Comparison of ENCODE assay signal across 14 mouse cellular contexts in the genomic region with DNA sequence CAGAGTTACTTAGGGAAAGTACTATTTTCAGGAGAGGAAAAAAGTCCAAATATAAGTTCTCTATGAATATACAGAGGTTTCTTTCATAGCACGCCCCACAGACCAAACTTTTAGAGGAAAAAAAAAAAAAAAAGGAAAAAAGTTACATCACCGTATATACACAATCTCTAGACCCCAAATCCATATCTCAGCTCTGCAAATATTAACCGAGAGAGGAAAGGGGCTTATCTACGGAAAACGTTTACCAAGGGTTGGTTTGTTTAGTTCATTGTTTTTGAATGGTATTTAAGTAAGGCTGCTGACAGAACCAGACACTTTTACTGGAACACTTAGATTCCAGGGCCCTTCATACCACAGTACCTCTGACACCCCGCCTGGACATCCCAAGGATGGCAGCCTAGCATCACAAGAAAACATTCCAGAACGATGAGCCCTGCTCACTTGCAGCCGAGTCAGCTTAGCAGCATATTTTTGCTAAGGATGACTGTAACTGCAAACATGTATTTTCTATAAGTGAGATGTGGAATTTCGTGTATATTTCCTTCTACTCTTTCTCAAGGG. TPM values are rescaled to one million over a fixed set of nuclear protein-coding genes. Genes with fewer than 3 reads are reported as not detected.
A peak's percentile ranks its signal among the peaks of the same experiment; 100 is the strongest.
DNase-seq lines count a peak whose midpoint lies in the region; ATAC-seq and TF ChIP-seq lines count a peak whose summit lies in the region.
"Had no signal": no experiment of that assay in that cellular context is flagged by ENCODE, and none has a peak within 500 bp of the region (broad histone marks: within the 10 kb centered on the region; RNA-seq: fewer than 3 reads in every experiment).

No protein-coding gene starts in this region.

- H3K4me3 ChIP-seq in hindbrain, postnatal 0 days (ENCODE audit: low read length), result no peak overlapping the region
- H3K4me3 ChIP-seq in hindbrain, embryonic 14.5 days (replicated peaks; ENCODE audit: low read length), result no peak overlapping the region
- no peak overlapping the region for H3K4me3 ChIP-seq in neural tube, embryonic 15.5 days (replicated peaks)
- H3K4me3 ChIP-seq: forebrain, embryonic 13.5 days had no signal

- in situ Hi-C loops in Patski (cut with MboI; ENCODE audit: low pct_unique_long_range_greater_than_20kb), result no loop called here

- CTCF ChIA-PET in Patski (lab: Charles Lee), result interaction anchor here (0.9 to 1.8 kb wide), 9 partner anchors 11 to 382 kb away, joined by 3 to 8 read pairs (median 3); no protein-coding TSS in a partner anchor

- POLR2A ChIA-PET in Patski (lab: Charles Lee), result interaction anchor here (0.5 to 1.5 kb wide), 8 partner anchors 25 to 209 kb away, joined by 3 to 6 read pairs (median 4); partner anchors contain the start of gene Fndc3b

- H3K27ac ChIP-seq in hindbrain, postnatal 0 days, result no peak overlapping the region
- H3K27ac ChIP-seq in hindbrain, embryonic 14.5 days, result no peak overlapping the region
- no peak overlapping the region for H3K27ac ChIP-seq in neural tube, embryonic 15.5 days (replicated peaks)
- H3K27ac ChIP-seq: forebrain, embryonic 13.5 days had no signal

- no peaks in the 10 kb centered on the region for H3K27me3 ChIP-seq in hindbrain, postnatal 0 days (ENCODE audit: insufficient read depth, low read length)
- H3K27me3 ChIP-seq in hindbrain, embryonic 14.5 days (ENCODE audit: control insufficient read depth, insufficient read depth, low read length), result no peaks in the 10 kb centered on the region
- no peaks in the 10 kb centered on the region for H3K27me3 ChIP-seq in Patski
- no peaks in the 10 kb centered on the region for H3K27me3 ChIP-seq in neural tube, embryonic 15.5 days (replicated peaks)
- H3K27me3 ChIP-seq: forebrain, embryonic 13.5 days had no signal

- H3K9me3 ChIP-seq in hindbrain, postnatal 0 days (ENCODE audit: low read length), result no peaks in the 10 kb centered on the region
- H3K9me3 ChIP-seq in hindbrain, embryonic 14.5 days (ENCODE audit: control insufficient read depth, low read length), result no peaks in the 10 kb centered on the region
- no peaks in the 10 kb centered on the region for H3K9me3 ChIP-seq in neural tube, embryonic 15.5 days (replicated peaks)
- H3K9me3 ChIP-seq: forebrain, embryonic 13.5 days had no signal

- H3K9ac ChIP-seq in hindbrain, postnatal 0 days (replicated peaks; ENCODE audit: low read length), result no peak overlapping the region
- H3K9ac ChIP-seq in hindbrain, embryonic 14.5 days, result no peak overlapping the region
- H3K9ac ChIP-seq in neural tube, embryonic 15.5 days (replicated peaks), result no peak overlapping the region
- H3K9ac ChIP-seq: forebrain, embryonic 13.5 days had no signal

- no peaks in the 10 kb centered on the region for H3K36me3 ChIP-seq in hindbrain, postnatal 0 days (ENCODE audit: insufficient read depth, low read length)
- H3K36me3 ChIP-seq in hindbrain, embryonic 14.5 days (replicated peaks; ENCODE audit: control insufficient read depth, insufficient read depth), result no peaks in the 10 kb centered on the region
- H3K36me3 ChIP-seq in neural tube, embryonic 15.5 days, result no peaks in the 10 kb centered on the region

- peak; percentile 33 for DNase-seq in adrenal gland, postnatal 14 days
- DNase-seq in adrenal gland, postnatal 36 days, result no peak
- no peak for DNase-seq in hindbrain, postnatal 0 days (ENCODE audit: low spot score)
- no peak for DNase-seq in hindbrain, embryonic 14.5 days (ENCODE audit: low spot score)
- peak; percentile 79 for DNase-seq in Patski (ENCODE audit: low read depth, low spot score)
- DNase-seq in lung, postnatal 10 days, result peak; percentile 36
- no peak for DNase-seq in spleen, postnatal 4 days (ENCODE audit: low spot score in 2 of 2)
- DNase-seq: adrenal gland, adult 8-10 months; embryo, embryonic 11 days; kidney, adult 9 months; midbrain, embryonic 14.5 days; right cerebral cortex, postnatal 4 days had no signal

- H3K4me1 ChIP-seq in hindbrain, postnatal 0 days (ENCODE audit: insufficient read depth, low read length), result no peaks in the 10 kb centered on the region; the same call in 1 of the 2 replicates
- peaks cover 10% of the 10 kb centered on the region; the same call in 1 of the 2 replicates for H3K4me1 ChIP-seq in hindbrain, embryonic 14.5 days (replicated peaks; ENCODE audit: control insufficient read depth, insufficient read depth, low read length)
- H3K4me1 ChIP-seq in neural tube, embryonic 15.5 days, result peaks cover 28% of the 10 kb centered on the region

- TF ChIP-seq CTCF in hindbrain, postnatal 0 days (IDR thresholded peaks at IDR 0.05; ENCODE audit: low read depth), result peak; percentile 16; the same call in 1 of the 2 replicates
- peak; percentile 58 for TF ChIP-seq CTCF in Patski (IDR thresholded peaks at IDR 0.05)

- H3K4me2 ChIP-seq in hindbrain, postnatal 0 days (ENCODE audit: low read depth, low read length), result no peak overlapping the region
- no peak overlapping the region for H3K4me2 ChIP-seq in hindbrain, embryonic 14.5 days (replicated peaks)
- no peak overlapping the region for H3K4me2 ChIP-seq in neural tube, embryonic 15.5 days
- H3K4me2 ChIP-seq: forebrain, embryonic 13.5 days had no signal

- ATAC-seq in hindbrain, postnatal 0 days, result no peak
- ATAC-seq in hindbrain, embryonic 14.5 days (ENCODE audit: low FRiP score), result no peak
- peak; percentile 92 for ATAC-seq in Patski
- no peak for ATAC-seq in neural tube, embryonic 15.5 days (ENCODE audit: low FRiP score)

- WGBS in hindbrain, postnatal 0 days, result 86% methylated on average over 9 of the region's 9 CpGs
- WGBS in hindbrain, embryonic 14.5 days, result 83% methylated on average over 9 of the region's 9 CpGs
- 83% methylated on average over 9 of the region's 9 CpGs for WGBS in neural tube, embryonic 15.5 days

RNA-seq across cellular contexts. Expression of gene Fndc3b, which starts 58.6 kb away (rescaled TPM):
- 105 and 107 TPM in 2 replicates for total RNA-seq in adrenal gland, postnatal 14 days (2021)
- total RNA-seq in adrenal gland, postnatal 36 days (2021), result 100 to 1,000 TPM; 127 to 174 TPM
- 14.0 and 16.0 TPM in 2 replicates for total RNA-seq in hindbrain, postnatal 0 days (2014; rRNA removed)
- 4.6 and 5.4 TPM in 2 replicates for polyA plus RNA-seq in hindbrain, postnatal 0 days (2015; fragmentation: Nextera tagmentation; extraction: Ambion mirVana)
- 11.3 and 11.4 TPM in 2 replicates for polyA plus RNA-seq in hindbrain, embryonic 14.5 days (2014; fragmentation: Nextera tagmentation; extraction: Ambion mirVana)
- polyA plus RNA-seq in Patski (2021), result 153 TPM
- 8.2 and 9.9 TPM in 2 replicates for polyA plus RNA-seq in neural tube, embryonic 15.5 days (2015; fragmentation: Nextera tagmentation; extraction: Ambion mirVana)

Comparison
In these comparisons a context has a peak if more than half of its experiments do, and no peak if none do; other contexts are left out.
1. DNase-seq: peak in adrenal gland, postnatal 14 days (single experiment), Patski (single experiment) and lung, postnatal 10 days (single experiment); none in adrenal gland, postnatal 36 days (0 of 2), hindbrain, postnatal 0 days (single experiment), hindbrain, embryonic 14.5 days (single experiment) and spleen, postnatal 4 days (0 of 2).
2. RNA of gene Fndc3b, which starts 58.6 kb away (polyA plus RNA-seq): 153 TPM in Patski (single experiment); 11.3 to 11.4 TPM in hindbrain, embryonic 14.5 days, 8.2 to 9.9 TPM in neural tube, embryonic 15.5 days and 4.6 to 5.4 TPM in hindbrain, postnatal 0 days; every median in the first group is over 10 times any median in the second.